Mouse (Mus musculus) lung, postnatal 0 days (tissue): ENCODE results near the gene Fchsd2.

ENCODE experiments used
- CTCF ChIP-seq: IDR thresholded peaks from 2 replicates; pipeline ENCODE4 v1.5.1; 2016; ENCODE audit warnings: antibody characterized with exemption, mild to moderate bottlenecking
- EP300 ChIP-seq: IDR thresholded peaks from 2 replicates; pipeline ENCODE4 v1.6.1; 2016; ENCODE audit warnings: antibody characterized with exemption, mild to moderate bottlenecking, control low read depth

DNA sequence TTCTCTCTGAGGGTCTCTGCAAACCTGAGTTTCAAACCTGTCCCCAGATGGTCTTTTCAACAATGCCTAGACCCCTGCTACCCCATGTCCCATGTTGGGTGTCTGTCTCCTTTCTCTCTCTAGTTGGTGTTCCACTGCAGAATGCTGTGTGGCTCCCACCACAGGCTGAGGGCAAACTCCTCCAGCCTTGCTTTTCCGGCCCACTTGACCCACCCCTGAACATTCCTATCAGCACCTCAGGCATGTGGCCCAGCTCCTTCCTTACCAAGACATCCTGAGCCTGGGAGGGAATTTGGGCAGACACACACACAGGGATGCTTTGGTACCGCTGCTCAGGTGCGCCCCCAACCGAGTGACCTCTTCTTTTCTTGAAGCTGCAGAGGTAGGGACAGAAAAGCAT, 200.9 kb downstream of the Fchsd2 start:
- TF ChIP-seq CTCF (peak; percentile 39), EP300 (no peak)
